Mouse (Mus musculus): ENCODE measurements around the gene Tspoap1. TPM values are rescaled to one million over a fixed set of nuclear protein-coding genes. Genes with fewer than 3 reads are reported as not detected.

The Tspoap1 gene
- polyA plus RNA-seq, 1 experiment from 2014 or later = 1.5 TPM

DNA sequence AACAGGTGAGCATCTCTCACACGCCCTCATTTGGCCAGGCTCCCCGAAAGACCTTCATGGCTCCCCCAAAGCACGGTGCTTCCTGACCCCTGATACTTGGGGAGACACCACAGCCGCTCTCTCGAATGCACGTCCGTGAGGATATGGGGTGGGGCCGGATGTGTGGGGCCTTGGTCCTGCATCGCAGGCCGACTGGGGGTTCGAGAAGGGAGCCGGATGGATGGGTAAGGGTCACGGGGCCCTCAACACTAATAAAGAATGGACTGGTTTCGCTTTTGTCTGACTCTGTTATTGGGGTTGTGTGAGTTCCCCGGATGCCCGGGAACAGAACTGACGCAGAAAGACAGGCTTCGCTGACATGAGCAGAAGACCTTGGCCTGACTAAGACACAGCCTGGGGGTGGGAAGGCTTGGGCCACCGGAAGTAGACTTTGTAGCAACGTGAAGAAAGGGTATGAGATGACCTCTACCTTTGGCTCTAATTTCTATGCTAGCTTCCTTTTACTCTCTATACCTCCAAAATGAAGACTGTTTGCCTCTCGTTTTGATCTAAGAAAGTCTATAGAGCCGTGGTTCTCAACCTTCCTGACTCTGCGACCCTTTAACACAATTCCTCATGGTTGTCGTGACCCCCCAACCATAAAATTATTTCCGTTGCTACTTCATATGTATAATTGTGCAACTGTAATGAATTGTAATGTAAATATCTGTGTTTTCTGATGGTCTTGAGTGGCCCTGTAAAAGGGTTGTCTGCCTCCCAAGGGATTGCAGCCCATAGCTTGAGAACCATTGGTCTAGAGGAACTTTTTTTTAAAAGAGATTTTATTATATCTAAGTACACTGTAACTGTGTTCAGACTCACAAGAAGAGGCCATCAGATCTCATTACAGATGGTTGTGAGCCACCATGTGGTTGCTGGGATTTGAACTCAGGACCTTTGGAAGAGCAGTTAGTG lies 3.1 kb upstream of the Tspoap1 start:
- Histone ChIP-seq H3K4me3 (ENCODE audit: low read depth, low read length) (no peak overlapping the region), H3K27me3 (ENCODE audit: control insufficient read depth, insufficient read depth, low read length) (peaks cover 25% of the 10 kb centered on the region), H3K4me1 (ENCODE audit: control insufficient read depth, insufficient read depth, low read length) (no peaks in the 10 kb centered on the region), H3K9ac (replicated peaks; ENCODE audit: low read length) (no peak overlapping the region), H3K27ac (replicated peaks; ENCODE audit: low read depth, low read length) (no peak overlapping the region), H3K9me3 (replicated peaks; ENCODE audit: control insufficient read depth, low read length) (no peaks in the 10 kb centered on the region), H3K36me3 (replicated peaks; ENCODE audit: control insufficient read depth, insufficient read depth, low read depth, low read length) (no peaks in the 10 kb centered on the region), H3K4me2 (ENCODE audit: low read depth, low read length) (no peak overlapping the region)
- ATAC-seq (replicated peaks; ENCODE audit: insufficient number of reproducible peaks, low FRiP score, low TSS enrichment, low read depth) = no peak
- no peak for DNase-seq (ENCODE audit: low spot score)
- 89% methylated on average over 25 of the region's 25 CpGs for WGBS

DNA sequence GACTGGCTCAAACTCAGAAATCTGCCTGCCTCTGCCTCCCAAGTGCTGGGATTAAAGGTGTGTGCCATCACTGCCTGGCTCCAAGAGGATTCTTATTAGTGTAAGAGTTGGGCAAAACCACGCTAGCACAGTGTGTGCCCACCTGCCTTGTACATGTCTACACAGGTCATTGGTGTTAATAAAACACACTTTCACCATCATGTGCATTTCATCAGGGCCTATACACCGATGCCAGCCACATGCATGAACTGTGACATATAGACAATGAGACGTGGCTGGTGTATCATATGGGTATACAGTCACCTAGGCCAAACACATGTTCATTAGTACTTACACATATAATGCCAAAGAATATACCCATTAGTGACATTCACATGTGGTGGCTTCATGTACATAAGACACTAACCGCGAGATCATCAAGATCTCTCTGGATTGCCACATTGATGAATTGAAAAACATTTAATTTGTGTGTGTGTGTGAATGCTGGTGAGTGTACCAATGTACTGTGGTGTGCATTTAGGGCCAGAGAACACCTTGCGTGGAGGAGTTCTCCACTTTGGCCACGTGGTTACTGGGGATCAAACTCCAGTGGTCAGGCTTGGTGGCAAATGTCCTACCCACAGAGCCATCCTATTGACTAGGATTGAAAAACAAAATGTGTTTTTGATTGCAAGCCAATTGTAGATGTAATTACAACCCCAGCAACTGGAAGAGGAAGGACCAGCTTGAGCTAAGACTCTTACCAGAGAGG lies 2.0 kb upstream of the Tspoap1 start:
- H3K4me3 ChIP-seq (ENCODE audit: low read depth, low read length) = no peak overlapping the region
- H3K36me3 ChIP-seq (replicated peaks; ENCODE audit: control insufficient read depth, insufficient read depth, low read depth, low read length) = no peaks in the 10 kb centered on the region
- H3K4me1 ChIP-seq (ENCODE audit: control insufficient read depth, insufficient read depth, low read length) = no peaks in the 10 kb centered on the region
- H3K4me2 ChIP-seq (ENCODE audit: low read depth, low read length) = no peak overlapping the region
- H3K9me3 ChIP-seq (replicated peaks; ENCODE audit: control insufficient read depth, low read length) = no peaks in the 10 kb centered on the region
- no peak overlapping the region for H3K27ac ChIP-seq (replicated peaks; ENCODE audit: low read depth, low read length)
- WGBS = 85% methylated on average over 7 of the region's 7 CpGs
- no peak overlapping the region for H3K9ac ChIP-seq (replicated peaks; ENCODE audit: low read length)
- DNase-seq (ENCODE audit: low spot score) = no peak
- H3K27me3 ChIP-seq (ENCODE audit: control insufficient read depth, insufficient read depth, low read length) = peaks cover 35% of the 10 kb centered on the region
- ATAC-seq (replicated peaks; ENCODE audit: insufficient number of reproducible peaks, low FRiP score, low TSS enrichment, low read depth) = no peak

DNA sequence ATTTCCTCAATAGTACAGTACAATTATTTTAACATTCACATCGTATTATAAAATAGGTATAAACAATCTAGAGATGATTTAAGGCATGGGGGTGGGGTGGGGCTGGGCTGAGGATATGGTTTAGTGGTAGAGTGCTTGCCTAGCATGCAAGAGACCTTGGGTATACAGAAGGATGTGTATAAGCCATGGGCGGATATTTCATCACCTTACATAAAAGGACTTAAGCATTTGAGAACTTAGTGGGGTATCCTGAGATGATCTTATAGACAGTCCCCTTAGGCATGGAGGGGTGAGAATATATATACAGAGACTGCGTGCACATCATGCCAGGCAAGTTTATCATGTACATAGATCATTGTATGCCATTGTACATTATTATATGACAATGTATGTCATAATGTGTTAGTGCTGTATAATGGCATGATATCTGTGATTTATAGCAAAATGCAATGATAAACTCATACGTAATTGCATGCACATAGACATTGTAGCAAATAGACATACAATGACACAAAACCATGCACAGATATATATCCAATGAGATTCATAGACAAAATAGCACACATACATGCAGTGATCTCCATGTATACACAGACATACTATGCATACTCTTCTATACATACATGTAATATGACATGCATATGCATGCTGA lies 1.3 kb upstream of the Tspoap1 start:
- no peak for DNase-seq (ENCODE audit: low spot score)
- H3K36me3 ChIP-seq (replicated peaks; ENCODE audit: control insufficient read depth, insufficient read depth, low read depth, low read length) = no peaks in the 10 kb centered on the region
- WGBS = 69% methylated on average over 4 of the region's 4 CpGs

DNA sequence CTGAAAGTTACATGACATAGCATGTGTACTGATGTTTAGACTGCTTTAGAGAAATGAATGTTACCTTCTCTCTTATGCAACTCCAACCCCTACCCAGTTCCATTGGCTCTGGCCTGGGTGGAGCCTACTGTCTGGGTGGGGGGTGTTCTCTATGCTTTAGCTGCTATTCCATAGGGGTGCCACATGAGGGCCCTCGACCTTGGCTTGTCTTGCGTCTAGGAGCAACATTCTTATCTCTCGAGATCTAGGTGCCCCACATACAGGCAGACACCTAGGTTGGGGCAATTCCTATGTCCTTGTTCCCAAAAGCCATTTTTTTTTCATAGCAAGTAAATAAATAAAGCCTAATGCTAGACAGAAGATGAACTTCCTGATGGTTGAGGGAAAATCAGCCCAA lies 734 bp upstream of the Tspoap1 start:
- no peak for DNase-seq (ENCODE audit: low spot score)
- Histone ChIP-seq H3K4me1 (ENCODE audit: control insufficient read depth, insufficient read depth, low read length) (peaks cover 2% of the 10 kb centered on the region), H3K9ac (replicated peaks; ENCODE audit: low read length) (no peak overlapping the region), H3K9me3 (replicated peaks; ENCODE audit: control insufficient read depth, low read length) (no peaks in the 10 kb centered on the region), H3K4me2 (ENCODE audit: low read depth, low read length) (no peak overlapping the region), H3K4me3 (ENCODE audit: low read depth, low read length) (no peak overlapping the region), H3K27me3 (ENCODE audit: control insufficient read depth, insufficient read depth, low read length) (peaks cover 47% of the 10 kb centered on the region), H3K27ac (replicated peaks; ENCODE audit: low read depth, low read length) (no peak overlapping the region), H3K36me3 (replicated peaks; ENCODE audit: control insufficient read depth, insufficient read depth, low read depth, low read length) (no peaks in the 10 kb centered on the region)
- WGBS = 2% methylated on average over 3 of the region's 3 CpGs
- no peak for ATAC-seq (replicated peaks; ENCODE audit: insufficient number of reproducible peaks, low FRiP score, low TSS enrichment, low read depth)

More for the DNA sequence above, 1.3 kb upstream of the Tspoap1 start:
- no peak overlapping the region for H3K9ac ChIP-seq (replicated peaks; ENCODE audit: low read length)
- no peak overlapping the region for H3K27ac ChIP-seq (replicated peaks; ENCODE audit: low read depth, low read length)
- no peak overlapping the region for H3K4me3 ChIP-seq (ENCODE audit: low read depth, low read length)
- no peaks in the 10 kb centered on the region for H3K9me3 ChIP-seq (replicated peaks; ENCODE audit: control insufficient read depth, low read length)
- peaks cover 42% of the 10 kb centered on the region for H3K27me3 ChIP-seq (ENCODE audit: control insufficient read depth, insufficient read depth, low read length)
- peaks cover 2% of the 10 kb centered on the region; the same call in 1 of the 2 replicates for H3K4me1 ChIP-seq (ENCODE audit: control insufficient read depth, insufficient read depth, low read length)
- no peak for ATAC-seq (replicated peaks; ENCODE audit: insufficient number of reproducible peaks, low FRiP score, low TSS enrichment, low read depth)
- no peak overlapping the region for H3K4me2 ChIP-seq (ENCODE audit: low read depth, low read length)

DNA sequence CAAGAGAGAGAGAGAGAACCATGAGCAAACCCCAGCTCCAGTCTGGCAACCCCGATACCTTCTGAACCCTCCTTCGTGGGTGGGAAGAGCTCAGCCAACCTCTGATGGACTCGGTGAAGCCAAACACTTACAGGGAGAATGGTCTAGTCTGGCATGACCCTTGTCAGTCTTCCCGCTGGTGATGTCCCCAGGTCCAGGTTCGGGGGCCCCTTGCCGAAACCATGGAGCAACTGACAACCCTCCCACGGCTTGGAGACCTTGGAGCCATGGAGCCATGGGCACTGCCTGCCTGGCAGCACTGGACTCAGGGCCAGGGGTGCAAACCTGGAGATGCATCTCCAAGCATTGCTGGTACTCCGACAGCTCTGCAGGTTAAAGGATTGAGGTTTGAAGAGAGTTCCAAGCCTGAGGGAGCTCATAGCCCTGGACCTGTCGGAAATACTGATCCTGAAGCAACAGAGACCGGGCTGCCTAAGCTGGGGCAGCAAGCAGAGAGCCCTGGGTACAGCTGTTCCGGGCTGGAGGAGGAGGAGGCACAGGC lies 910 bp downstream of the Tspoap1 start:
- 62% methylated on average over 11 of the region's 11 CpGs for WGBS
- no peak overlapping the region for H3K27ac ChIP-seq (replicated peaks; ENCODE audit: low read depth, low read length)
- no peak overlapping the region for H3K4me3 ChIP-seq (ENCODE audit: low read depth, low read length)
- peaks cover 61% of the 10 kb centered on the region for H3K27me3 ChIP-seq (ENCODE audit: control insufficient read depth, insufficient read depth, low read length)
- H3K4me1 ChIP-seq (ENCODE audit: control insufficient read depth, insufficient read depth, low read length) = peaks cover 2% of the 10 kb centered on the region
- no peak overlapping the region for H3K9ac ChIP-seq (replicated peaks; ENCODE audit: low read length)
- H3K36me3 ChIP-seq (replicated peaks; ENCODE audit: control insufficient read depth, insufficient read depth, low read depth, low read length) = no peaks in the 10 kb centered on the region
- no peak overlapping the region for H3K4me2 ChIP-seq (ENCODE audit: low read depth, low read length)
- DNase-seq (ENCODE audit: low spot score) (no peak), ATAC-seq (replicated peaks; ENCODE audit: insufficient number of reproducible peaks, low FRiP score, low TSS enrichment, low read depth) (no peak)
- no peaks in the 10 kb centered on the region for H3K9me3 ChIP-seq (replicated peaks; ENCODE audit: control insufficient read depth, low read length)

DNA sequence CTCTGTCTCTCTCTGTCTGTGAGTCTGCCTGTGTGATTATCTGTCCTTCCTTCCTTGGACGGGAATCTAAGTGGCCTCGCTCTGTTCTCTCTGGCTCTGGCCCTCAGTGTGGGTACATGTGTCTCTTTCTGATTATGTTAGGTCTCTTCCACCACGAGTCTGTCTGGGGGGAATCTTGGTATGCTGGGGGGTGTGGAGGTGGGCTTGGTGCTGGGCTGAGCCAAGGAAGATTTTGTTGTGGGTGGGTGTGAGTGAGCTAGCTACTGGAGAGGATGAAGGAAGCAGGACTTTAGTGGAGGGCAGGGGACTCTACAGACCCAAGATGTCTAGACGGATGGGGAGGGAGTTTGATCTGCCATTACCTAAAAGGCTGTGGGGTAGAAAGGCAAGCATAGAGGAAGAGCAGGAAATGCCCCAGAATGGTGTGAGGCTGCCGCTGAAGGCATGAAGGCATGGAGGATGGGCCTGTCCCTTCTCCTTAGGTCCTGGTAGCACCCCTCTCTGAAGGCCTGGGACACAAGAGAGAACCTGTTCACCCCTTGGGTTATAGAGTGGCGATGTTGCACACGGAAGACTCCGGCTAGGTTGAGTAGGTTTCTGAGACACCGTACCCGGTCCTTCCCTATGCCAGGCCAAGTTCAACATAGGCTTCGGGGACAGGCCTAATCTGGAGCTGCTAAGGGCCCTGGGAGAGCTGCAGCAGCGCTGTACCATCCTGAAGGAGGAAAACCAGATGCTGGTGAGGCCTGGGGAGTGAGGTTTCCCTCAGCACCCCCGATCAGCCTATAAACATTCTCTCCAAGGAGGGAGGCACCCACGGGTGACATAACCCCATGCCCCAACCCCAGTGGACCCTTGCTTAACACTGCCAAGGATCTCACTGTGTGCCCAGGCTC lies 1.7 kb downstream of the Tspoap1 start:
- no peak overlapping the region for H3K4me3 ChIP-seq (ENCODE audit: low read depth, low read length)
- DNase-seq (ENCODE audit: low spot score) (no peak), ATAC-seq (replicated peaks; ENCODE audit: insufficient number of reproducible peaks, low FRiP score, low TSS enrichment, low read depth) (no peak)
- H3K9ac ChIP-seq (replicated peaks; ENCODE audit: low read length) = no peak overlapping the region
- no peak overlapping the region for H3K27ac ChIP-seq (replicated peaks; ENCODE audit: low read depth, low read length)
- peaks cover 2% of the 10 kb centered on the region for H3K4me1 ChIP-seq (ENCODE audit: control insufficient read depth, insufficient read depth, low read length)
- H3K4me2 ChIP-seq (ENCODE audit: low read depth, low read length) = no peak overlapping the region
- peaks cover 67% of the 10 kb centered on the region for H3K27me3 ChIP-seq (ENCODE audit: control insufficient read depth, insufficient read depth, low read length)
- no peaks in the 10 kb centered on the region for H3K36me3 ChIP-seq (replicated peaks; ENCODE audit: control insufficient read depth, insufficient read depth, low read depth, low read length)
- WGBS = 79% methylated on average over 14 of the region's 14 CpGs
- H3K9me3 ChIP-seq (replicated peaks; ENCODE audit: control insufficient read depth, low read length) = no peaks in the 10 kb centered on the region

DNA sequence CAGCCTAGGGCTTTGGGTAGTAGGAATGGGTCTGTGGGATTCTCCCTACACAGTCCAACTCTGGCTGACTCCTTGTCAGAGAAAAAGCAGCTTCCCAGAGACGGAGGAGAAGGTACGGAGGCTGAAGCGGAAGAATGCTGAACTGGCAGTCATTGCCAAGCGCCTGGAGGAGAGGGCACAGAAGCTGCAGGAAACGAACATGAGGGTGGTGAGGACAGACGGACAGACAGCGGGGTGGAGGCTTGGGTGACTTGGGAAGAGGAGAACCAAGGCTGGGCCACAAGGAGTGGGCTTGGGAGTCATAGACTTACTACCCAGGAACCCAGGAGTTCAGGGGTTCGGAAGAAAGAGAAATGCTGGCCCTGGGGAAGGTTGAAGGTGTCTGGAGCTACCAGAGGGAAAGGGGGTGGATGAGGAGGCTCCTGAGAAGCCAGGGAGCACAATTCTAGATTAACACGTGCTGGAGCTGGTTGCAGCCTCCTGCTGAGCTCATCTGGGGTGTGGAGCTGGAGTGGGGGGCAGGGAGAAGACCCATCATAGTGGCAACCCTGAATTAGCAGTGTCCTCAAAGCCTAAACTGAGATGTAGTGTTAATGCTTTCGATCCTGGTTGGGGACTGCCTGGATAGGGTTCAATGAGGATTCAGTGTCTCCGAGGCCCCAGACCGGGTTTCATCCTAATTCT lies 2.5 kb downstream of the Tspoap1 start:
- ATAC-seq (replicated peaks; ENCODE audit: insufficient number of reproducible peaks, low FRiP score, low TSS enrichment, low read depth) (no peak), DNase-seq (ENCODE audit: low spot score) (no peak)
- no peaks in the 10 kb centered on the region for H3K36me3 ChIP-seq (replicated peaks; ENCODE audit: control insufficient read depth, insufficient read depth, low read depth, low read length)
- 48% methylated on average over 12 of the region's 12 CpGs for WGBS
- H3K27me3 ChIP-seq (ENCODE audit: control insufficient read depth, insufficient read depth, low read length) = peaks cover 68% of the 10 kb centered on the region
- H3K4me2 ChIP-seq (ENCODE audit: low read depth, low read length) = no peak overlapping the region; the same call in 1 of the 2 replicates
- H3K4me1 ChIP-seq (ENCODE audit: control insufficient read depth, insufficient read depth, low read length) = peaks cover 2% of the 10 kb centered on the region
- H3K4me3 ChIP-seq (ENCODE audit: low read depth, low read length) = no peak overlapping the region
- H3K9ac ChIP-seq (replicated peaks; ENCODE audit: low read length) = no peak overlapping the region
- H3K9me3 ChIP-seq (replicated peaks; ENCODE audit: control insufficient read depth, low read length) = no peaks in the 10 kb centered on the region
- H3K27ac ChIP-seq (replicated peaks; ENCODE audit: low read depth, low read length) = no peak overlapping the region

Measured in embryonic facial prominence, embryonic 11.5 days (tissue).